13 mouse cellular contexts compared by ENCODE assay signal in the genomic region with DNA sequence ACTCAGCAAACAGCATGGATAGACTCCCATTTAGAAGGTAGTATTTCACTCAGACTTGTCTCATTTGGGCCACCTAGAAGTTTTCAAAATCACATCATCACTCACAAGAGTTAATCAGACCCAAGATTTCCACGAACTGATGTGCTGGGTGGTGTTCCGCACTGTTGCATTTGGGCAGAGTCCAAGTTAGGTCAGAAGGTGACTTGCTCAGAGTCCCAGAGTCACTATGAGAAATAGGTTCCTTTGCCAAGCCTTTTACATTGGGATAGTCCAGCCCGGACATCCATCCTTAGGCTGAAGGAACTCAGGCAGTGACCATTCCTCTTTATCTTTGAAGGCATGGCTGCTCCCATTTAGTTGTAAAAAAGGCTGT.
DNase-seq lines count a peak whose midpoint lies in the region; ATAC-seq and TF ChIP-seq lines count a peak whose summit lies in the region.
"Had no signal": no experiment of that assay in that cellular context is flagged by ENCODE, and none has a peak within 500 bp of the region (broad histone marks: within the 10 kb centered on the region; RNA-seq: fewer than 3 reads in every experiment).

No protein-coding gene starts in this region.

- TF ChIP-seq CTCF in stomach, postnatal 0 days (IDR thresholded peaks at IDR 0.05; ENCODE audit: low read depth) = no peak

- 0 out of 2 replicates have a peak, but pooled peaks cover 10% of the 10 kb centered on the region for H3K36me3 ChIP-seq in forebrain, embryonic 10.5 days (replicated peaks)
- peaks cover 19% of the 10 kb centered on the region for H3K36me3 ChIP-seq in forebrain, embryonic 13.5 days (ENCODE audit: poor library complexity, severe bottlenecking)
- no peaks in the 10 kb centered on the region for H3K36me3 ChIP-seq in stomach, embryonic 14.5 days (ENCODE audit: control insufficient read depth, insufficient read depth, low read length)
- no peaks in the 10 kb centered on the region for H3K36me3 ChIP-seq in stomach, postnatal 0 days (ENCODE audit: control insufficient read depth, insufficient read depth, low read length)
- H3K36me3 ChIP-seq in limb, embryonic 12.5 days = peaks cover 10% of the 10 kb centered on the region; the same call in 1 of the 2 replicates

- peaks cover 48% of the 10 kb centered on the region for H3K4me1 ChIP-seq in forebrain, embryonic 10.5 days
- H3K4me1 ChIP-seq in forebrain, embryonic 13.5 days = peaks cover 45% of the 10 kb centered on the region
- H3K4me1 ChIP-seq in stomach, embryonic 14.5 days (ENCODE audit: control insufficient read depth, insufficient read depth, low read length) = peaks cover 19% of the 10 kb centered on the region
- no peaks in the 10 kb centered on the region for H3K4me1 ChIP-seq in stomach, postnatal 0 days (replicated peaks; ENCODE audit: control insufficient read depth, insufficient read depth)
- H3K4me1 ChIP-seq in limb, embryonic 12.5 days (replicated peaks) = peaks cover 56% of the 10 kb centered on the region

- 72% methylated on average over 3 of the region's 3 CpGs for WGBS in forebrain, embryonic 10.5 days
- WGBS in forebrain, embryonic 13.5 days = 59% methylated on average over 3 of the region's 3 CpGs
- WGBS in stomach, embryonic 14.5 days = 22% methylated on average over 3 of the region's 3 CpGs
- 11% methylated on average over 3 of the region's 3 CpGs for WGBS in stomach, postnatal 0 days
- 22% methylated on average over 3 of the region's 3 CpGs for WGBS in limb, embryonic 12.5 days

- no peak for DNase-seq in forebrain, embryonic 10.5 days (ENCODE audit: extremely low spot score, low spot score)
- DNase-seq in stomach, postnatal 0 days (ENCODE audit: low spot score) = no peak
- DNase-seq in T-cell, adult 2 months (ENCODE audit: low spot score) = no peak
- DNase-seq in MN1 (ENCODE audit: low spot score) = no peak
- DNase-seq in gastrocnemius, adult 8-10 months (ENCODE audit: low spot score in 2 of 2) = no peak
- DNase-seq: heart, adult 2 months; thymus, postnatal 36 days had no signal

- no peak overlapping the region for H3K9ac ChIP-seq in forebrain, embryonic 13.5 days
- H3K9ac ChIP-seq in stomach, embryonic 14.5 days (replicated peaks; ENCODE audit: low read depth, low read length) = no peak overlapping the region
- H3K9ac ChIP-seq in stomach, postnatal 0 days (ENCODE audit: low read length) = no peak overlapping the region
- no peak overlapping the region for H3K9ac ChIP-seq in limb, embryonic 12.5 days (replicated peaks)

- peaks cover 12% of the 10 kb centered on the region for H3K27me3 ChIP-seq in forebrain, embryonic 10.5 days (ENCODE audit: poor library complexity, severe bottlenecking)
- no peaks in the 10 kb centered on the region for H3K27me3 ChIP-seq in forebrain, embryonic 13.5 days
- no peaks in the 10 kb centered on the region for H3K27me3 ChIP-seq in stomach, embryonic 14.5 days (ENCODE audit: control insufficient read depth, insufficient read depth, low read length)
- no peaks in the 10 kb centered on the region for H3K27me3 ChIP-seq in stomach, postnatal 0 days (ENCODE audit: control insufficient read depth, insufficient read depth, low read length)
- H3K27me3 ChIP-seq in limb, embryonic 12.5 days = no peaks in the 10 kb centered on the region

- TF ChIP-seq EP300 in stomach, postnatal 0 days (optimal IDR thresholded peaks at IDR 0.05) = no peak

- H3K27ac ChIP-seq in forebrain, embryonic 10.5 days = peak overlapping the region; percentile 40
- H3K27ac ChIP-seq in forebrain, embryonic 13.5 days = no peak overlapping the region
- H3K27ac ChIP-seq in stomach, embryonic 14.5 days (ENCODE audit: low read length) = peak overlapping the region; percentile 79; the same call in 1 of the 2 replicates
- H3K27ac ChIP-seq in stomach, postnatal 0 days (replicated peaks) = no peak overlapping the region
- peak overlapping the region; percentile 95 for H3K27ac ChIP-seq in limb, embryonic 12.5 days
- H3K27ac ChIP-seq: heart, adult 2 months had no signal

- ATAC-seq in forebrain, embryonic 13.5 days = no peak
- ATAC-seq in stomach, embryonic 14.5 days (ENCODE audit: insufficient number of reproducible peaks, insufficient read depth, low FRiP score, low read depth) = no peak
- ATAC-seq in stomach, postnatal 0 days (ENCODE audit: low FRiP score, low TSS enrichment) = no peak
- no peak for ATAC-seq in limb, embryonic 12.5 days (ENCODE audit: insufficient number of reproducible peaks, insufficient read depth, low FRiP score, low TSS enrichment, low read depth)
- ATAC-seq: forebrain, embryonic 16.5 days; inflammation-experienced regulatory T-cells, adult 6 months; midbrain, embryonic 16.5 days had no signal

- no peaks in the 10 kb centered on the region for H3K9me3 ChIP-seq in forebrain, embryonic 10.5 days
- H3K9me3 ChIP-seq in forebrain, embryonic 13.5 days (replicated peaks) = no peaks in the 10 kb centered on the region
- H3K9me3 ChIP-seq in stomach, embryonic 14.5 days (ENCODE audit: control insufficient read depth, low read depth, low read length) = no peaks in the 10 kb centered on the region
- no peaks in the 10 kb centered on the region for H3K9me3 ChIP-seq in stomach, postnatal 0 days (ENCODE audit: control insufficient read depth, low read length)
- no peaks in the 10 kb centered on the region for H3K9me3 ChIP-seq in limb, embryonic 12.5 days

- no peak overlapping the region for H3K4me2 ChIP-seq in forebrain, embryonic 13.5 days
- no peak overlapping the region for H3K4me2 ChIP-seq in stomach, embryonic 14.5 days (replicated peaks; ENCODE audit: low read depth, low read length)
- H3K4me2 ChIP-seq in stomach, postnatal 0 days (replicated peaks; ENCODE audit: low read depth) = no peak overlapping the region
- H3K4me2 ChIP-seq in limb, embryonic 12.5 days = peak overlapping the region; percentile 27; the same call in 1 of the 2 replicates

- H3K4me3 ChIP-seq in forebrain, embryonic 10.5 days = no peak overlapping the region
- H3K4me3 ChIP-seq in forebrain, embryonic 13.5 days = no peak overlapping the region
- H3K4me3 ChIP-seq in stomach, embryonic 14.5 days (ENCODE audit: low read depth, low read length) = no peak overlapping the region
- H3K4me3 ChIP-seq in stomach, postnatal 0 days (ENCODE audit: low read depth, low read length) = no peak overlapping the region
- H3K4me3 ChIP-seq in limb, embryonic 12.5 days (replicated peaks) = no peak overlapping the region
- H3K4me3 ChIP-seq: heart, adult 2 months had no signal

Comparison
In these comparisons a context has a peak if more than half of its experiments do, and no peak if none do; other contexts are left out.
1. H3K27ac ChIP-seq: peak in forebrain, embryonic 10.5 days (single experiment), stomach, embryonic 14.5 days (single experiment) and limb, embryonic 12.5 days (single experiment); none in forebrain, embryonic 13.5 days (single experiment) and stomach, postnatal 0 days (single experiment).